Mouse (Mus musculus) forebrain, embryonic 11.5 days (tissue): ENCODE data around the gene 4930402H24Rik. TPM values are rescaled to one million over a fixed set of nuclear protein-coding genes. Genes with fewer than 3 reads are reported as not detected.

ENCODE experiments used
- ATAC-seq: fragments of 200-750 bp; cut with Nextera tagmentation; replicated peaks from 2 replicates; pipeline ENCODE4 v1.8.0; 2017; ENCODE audit warnings: moderate TSS enrichment; ENCODE audit not compliant: low FRiP score
- DNase-seq: peaks from one replicate; pipeline ENCODE4 v3.0.0-alpha.2; 2017; ENCODE audit warnings: low spot score
- H3K27ac ChIP-seq: fragments of 300-500 bp; sonication (generic); 2 replicates; pipeline ENCODE4 v1.5.1; 2014; ENCODE audit warnings: low read depth, low read length
- H3K27me3 ChIP-seq: fragments of 300-500 bp; sonication (generic); 2 replicates; pipeline ENCODE4 v1.6.1; 2014; ENCODE audit warnings: mild to moderate bottlenecking, low read length, mixed read lengths; ENCODE audit not compliant: control insufficient read depth, insufficient read depth
- H3K36me3 ChIP-seq: fragments of 300-500 bp; sonication (generic); 2 replicates; pipeline ENCODE4 v1.6.1; 2014; ENCODE audit warnings: mild to moderate bottlenecking, low read length, moderate library complexity, mixed read lengths; ENCODE audit not compliant: control insufficient read depth, insufficient read depth
- H3K4me1 ChIP-seq: fragments of 300-500 bp; sonication (generic); replicated peaks from 2 replicates; pipeline ENCODE4 v1.6.1; 2014; ENCODE audit warnings: low read length, mixed read lengths; ENCODE audit not compliant: control insufficient read depth, insufficient read depth
- H3K4me2 ChIP-seq: fragments of 300-500 bp; sonication (generic); 2 replicates; pipeline ENCODE4 v1.6.1; 2014; ENCODE audit warnings: low read depth, mild to moderate bottlenecking, low read length, moderate library complexity, mixed read lengths; ENCODE audit not compliant: severe bottlenecking
- H3K4me3 ChIP-seq: fragments of 300-500 bp; sonication (generic); 2 replicates; pipeline ENCODE4 v1.5.1; 2014; ENCODE audit warnings: low read depth, low read length
- H3K9ac ChIP-seq: fragments of 300-500 bp; sonication (generic); 2 replicates; pipeline ENCODE4 v1.6.1; 2014; ENCODE audit warnings: low read length
- H3K9me3 ChIP-seq: fragments of 300-500 bp; sonication (generic); 2 replicates; pipeline ENCODE4 v1.6.1; 2016; ENCODE audit warnings: low read length, mixed read lengths; ENCODE audit not compliant: control insufficient read depth
- WGBS: fragments of 180-500 bp; shearing (Covaris S2); extraction: QIAGEN DNeasy Blood & Tissue Kit; methylation state at CpG from one replicate; pipeline ENCODE4 v1.1.7; 2014; 5-methylcytosine and 5-hydroxymethylcytosine counted together
- polyA plus RNA-seq: library from polyadenylated mRNA; unstranded; fragments of >200 nt; fragmentation: Nextera tagmentation; extraction: Ambion mirVana; gene quantifications from 2 replicates; pipeline ENCODE4 v1.2.1, GENCODE M21; 2014

4930402H24Rik gene
- polyA plus RNA-seq, 1 experiment from 2014 or later, result 53.1 TPM

GRCm38 (mm10) chr2:130843623-130844022 lies 62.6 kb downstream of the 4930402H24Rik start:
- DNase-seq (no peak), ATAC-seq (no peak)
- Histone ChIP-seq H3K4me3 (no peak overlapping the region), H3K4me1 (no peaks in the 10 kb centered on the region), H3K4me2 (no peak overlapping the region), H3K36me3 (no peaks in the 10 kb centered on the region), H3K9me3 (no peaks in the 10 kb centered on the region), H3K27ac (no peak overlapping the region), H3K27me3 (no peaks in the 10 kb centered on the region), H3K9ac (no peak overlapping the region)
- 79% methylated on average over 2 of the region's 2 CpGs for WGBS

GRCm38 (mm10) chr2:130840846-130841245 lies 65.4 kb downstream of the 4930402H24Rik start:
- H3K4me1 ChIP-seq, result no peaks in the 10 kb centered on the region
- DNase-seq, result peak; percentile 72
- peak overlapping the region; percentile 25; the same call in 1 of the 2 replicates for H3K9ac ChIP-seq
- H3K27ac ChIP-seq, result peak overlapping the region; percentile 91
- peak overlapping the region; percentile 94 for H3K4me3 ChIP-seq
- 3% methylated on average over 4 of the region's 4 CpGs for WGBS
- H3K27me3 ChIP-seq, result no peaks in the 10 kb centered on the region
- peak; percentile 79 for ATAC-seq
- H3K36me3 ChIP-seq, result no peaks in the 10 kb centered on the region
- H3K9me3 ChIP-seq, result no peaks in the 10 kb centered on the region; the same call in 1 of the 2 replicates
- H3K4me2 ChIP-seq, result peak overlapping the region; percentile 56

- under 1% methylated on average over 72 of the region's 77 CpGs for WGBS
Observed at GRCm38 (mm10) chr2:130839874-130840661, 66.1 kb downstream of the 4930402H24Rik start.

GRCm38 (mm10) chr2:130839528-130839873 lies 66.7 kb downstream of the 4930402H24Rik start:
- under 1% methylated on average over 19 of the region's 19 CpGs for WGBS
- H3K9ac ChIP-seq, result peak overlapping the region; percentile 87
- no peaks in the 10 kb centered on the region for H3K4me1 ChIP-seq
- peak; percentile 61 for ATAC-seq
- H3K27ac ChIP-seq, result peak overlapping the region; percentile 91
- H3K9me3 ChIP-seq, result no peaks in the 10 kb centered on the region; the same call in 1 of the 2 replicates
- peak overlapping the region; percentile 94 for H3K4me3 ChIP-seq
- no peaks in the 10 kb centered on the region for H3K27me3 ChIP-seq
- H3K4me2 ChIP-seq, result peak overlapping the region; percentile 56
- no peak for DNase-seq
- H3K36me3 ChIP-seq, result no peaks in the 10 kb centered on the region

More at GRCm38 (mm10) chr2:130839874-130840661, 66.1 kb downstream of the 4930402H24Rik start:
- Histone ChIP-seq H3K27ac (peak overlapping the region; percentile 91), H3K36me3 (no peaks in the 10 kb centered on the region), H3K4me2 (peak overlapping the region; percentile 56), H3K9me3 (no peaks in the 10 kb centered on the region; the same call in 1 of the 2 replicates), H3K4me1 (no peaks in the 10 kb centered on the region), H3K4me3 (peak overlapping the region; percentile 94), H3K9ac (peak overlapping the region; percentile 87), H3K27me3 (no peaks in the 10 kb centered on the region)
- DNase-seq (peak; percentile 92), ATAC-seq (peak; percentile 86)

GRCm38 (mm10) chr2:130839084-130839483 lies 67.1 kb downstream of the 4930402H24Rik start:
- 1% methylated on average over 10 of the region's 10 CpGs for WGBS
- H3K36me3 ChIP-seq, result no peaks in the 10 kb centered on the region
- DNase-seq (peak; percentile 64), ATAC-seq (no peak)
- no peaks in the 10 kb centered on the region for H3K27me3 ChIP-seq
- H3K4me1 ChIP-seq, result no peaks in the 10 kb centered on the region
- H3K9ac ChIP-seq, result peak overlapping the region; percentile 87
- peak overlapping the region; percentile 56 for H3K4me2 ChIP-seq
- peak overlapping the region; percentile 94 for H3K4me3 ChIP-seq
- no peaks in the 10 kb centered on the region; the same call in 1 of the 2 replicates for H3K9me3 ChIP-seq
- peak overlapping the region; percentile 91 for H3K27ac ChIP-seq

GRCm38 (mm10) chr2:130838131-130838530 lies 68.1 kb downstream of the 4930402H24Rik start:
- H3K4me3 ChIP-seq, result no peak overlapping the region
- peak overlapping the region; percentile 56; the same call in 1 of the 2 replicates for H3K4me2 ChIP-seq
- 87% methylated on average over 1 of the region's 1 CpGs for WGBS
- H3K9me3 ChIP-seq, result no peaks in the 10 kb centered on the region; the same call in 1 of the 2 replicates
- H3K27me3 ChIP-seq, result no peaks in the 10 kb centered on the region
- no peaks in the 10 kb centered on the region for H3K36me3 ChIP-seq
- no peak overlapping the region for H3K9ac ChIP-seq
- H3K4me1 ChIP-seq, result no peaks in the 10 kb centered on the region
- ATAC-seq (no peak), DNase-seq (no peak)
- no peak overlapping the region for H3K27ac ChIP-seq

GRCm38 (mm10) chr2:130833699-130834098 lies 72.5 kb downstream of the 4930402H24Rik start:
- Histone ChIP-seq H3K36me3 (peaks cover 3% of the 10 kb centered on the region; the same call in 1 of the 2 replicates), H3K4me3 (no peak overlapping the region), H3K4me2 (no peak overlapping the region), H3K27me3 (no peaks in the 10 kb centered on the region), H3K9ac (no peak overlapping the region), H3K27ac (no peak overlapping the region), H3K4me1 (no peaks in the 10 kb centered on the region), H3K9me3 (no peaks in the 10 kb centered on the region; the same call in 1 of the 2 replicates)
- ATAC-seq, result no peak
- no peak for DNase-seq
- WGBS, result 82% methylated on average over 3 of the region's 3 CpGs

- DNase-seq (no peak), ATAC-seq (no peak)
- 86% methylated on average over 1 of the region's 1 CpGs for WGBS
- Histone ChIP-seq H3K9ac (no peak overlapping the region), H3K4me3 (no peak overlapping the region), H3K4me1 (no peaks in the 10 kb centered on the region), H3K27ac (no peak overlapping the region), H3K9me3 (no peaks in the 10 kb centered on the region; the same call in 1 of the 2 replicates), H3K27me3 (no peaks in the 10 kb centered on the region), H3K4me2 (no peak overlapping the region), H3K36me3 (peaks cover 3% of the 10 kb centered on the region; the same call in 1 of the 2 replicates)
Observed at GRCm38 (mm10) chr2:130832582-130832981, 73.6 kb downstream of the 4930402H24Rik start.
